Mouse (Mus musculus): ENCODE data around the gene Spry1. TPM values are rescaled to one million over a fixed set of nuclear protein-coding genes. Genes with fewer than 3 reads are reported as not detected.
A peak's percentile ranks its signal among the peaks of the same experiment; 100 is the strongest.

Spry1 gene
- total RNA-seq, 2 experiments from 2014 or later: 9.7 to 11.0 TPM

GRCm38 (mm10) chr3:37642681-37643214 is 3.0 kb downstream of the Spry1 start:
- Histone ChIP-seq H3K27ac (no peak overlapping the region), H3K4me3 (0 out of 2 replicates have a peak overlapping the region, but pooled peaks have one; percentile 4)
- TF ChIP-seq CTCF (IDR thresholded peaks at IDR 0.05): no peak
- intact Hi-C loops (cut with DNase I): loop anchor here (5.0 kb wide), 3 partner anchors 80 to 335 kb away; partner anchors contain the start of gene Gm5148
- DNase-seq (ENCODE audit: extremely low spot score in 1 of 2, low spot score in 2 of 2): peak in 1 of 2 experiments; percentile 11

- no peak for DNase-seq (ENCODE audit: extremely low spot score in 1 of 2, low spot score in 2 of 2)
- intact Hi-C loops (cut with DNase I): loop anchor here (5.0 kb wide), 3 partner anchors 79 to 334 kb away; partner anchors contain the start of gene Gm5148
- no peak for TF ChIP-seq CTCF (IDR thresholded peaks at IDR 0.05)
- Histone ChIP-seq H3K4me3 (no peak overlapping the region), H3K27ac (no peak overlapping the region)
These were observed 3.7 kb downstream of the Spry1 start for GRCm38 (mm10) chr3:37643411-37643810.

- no peak overlapping the region for H3K27ac ChIP-seq
- DNase-seq (ENCODE audit: extremely low spot score in 1 of 2, low spot score in 2 of 2): no peak
- intact Hi-C loops (cut with DNase I): loop anchor here (5.0 kb wide), 3 partner anchors 78 to 333 kb away; partner anchors contain the start of gene Gm5148
- TF ChIP-seq CTCF (IDR thresholded peaks at IDR 0.05): no peak
- no peak overlapping the region for H3K4me3 ChIP-seq
These were observed 4.2 kb downstream of the Spry1 start for GRCm38 (mm10) chr3:37643903-37644302.

GRCm38 (mm10) chr3:37645061-37645460 is 5.3 kb downstream of the Spry1 start:
- TF ChIP-seq CTCF (IDR thresholded peaks at IDR 0.05): no peak
- intact Hi-C loops (cut with DNase I): no loop called here
- H3K27ac ChIP-seq: no peak overlapping the region
- no peak overlapping the region for H3K4me3 ChIP-seq
- no peak for DNase-seq (ENCODE audit: extremely low spot score in 1 of 2, low spot score in 2 of 2)

GRCm38 (mm10) chr3:37646221-37646620 is 6.5 kb downstream of the Spry1 start:
- no peak for TF ChIP-seq CTCF (IDR thresholded peaks at IDR 0.05)
- Histone ChIP-seq H3K4me3 (no peak overlapping the region), H3K27ac (no peak overlapping the region)
- intact Hi-C loops (cut with DNase I): no loop called here
- no peak for DNase-seq (ENCODE audit: extremely low spot score in 1 of 2, low spot score in 2 of 2)

GRCm38 (mm10) chr3:37647225-37647624 is 7.5 kb downstream of the Spry1 start:
- DNase-seq (ENCODE audit: extremely low spot score in 1 of 2, low spot score in 2 of 2): no peak
- TF ChIP-seq CTCF (IDR thresholded peaks at IDR 0.05): no peak
- intact Hi-C loops (cut with DNase I): no loop called here
- Histone ChIP-seq H3K4me3 (no peak overlapping the region), H3K27ac (no peak overlapping the region)

- no peak for TF ChIP-seq CTCF (IDR thresholded peaks at IDR 0.05)
- intact Hi-C loops (cut with DNase I): no loop called here
- Histone ChIP-seq H3K27ac (no peak overlapping the region), H3K4me3 (no peak overlapping the region)
- no peak for DNase-seq (ENCODE audit: extremely low spot score in 1 of 2, low spot score in 2 of 2)
These were observed 8.5 kb downstream of the Spry1 start for GRCm38 (mm10) chr3:37648244-37648643.

- no peak for TF ChIP-seq CTCF (IDR thresholded peaks at IDR 0.05)
- no peak overlapping the region for H3K27ac ChIP-seq
- intact Hi-C loops (cut with DNase I): no loop called here
- no peak overlapping the region for H3K4me3 ChIP-seq
- DNase-seq (ENCODE audit: extremely low spot score in 1 of 2, low spot score in 2 of 2): no peak
These were observed 9.5 kb downstream of the Spry1 start for GRCm38 (mm10) chr3:37649281-37649680.

- no peak overlapping the region for H3K4me3 ChIP-seq
- no peak overlapping the region for H3K27ac ChIP-seq
- intact Hi-C loops (cut with DNase I): no loop called here
- no peak for DNase-seq (ENCODE audit: extremely low spot score in 1 of 2, low spot score in 2 of 2)
- TF ChIP-seq CTCF (IDR thresholded peaks at IDR 0.05): no peak
These were observed 12.8 kb downstream of the Spry1 start for GRCm38 (mm10) chr3:37652537-37652936.

- no peak for TF ChIP-seq CTCF (IDR thresholded peaks at IDR 0.05)
- DNase-seq (ENCODE audit: extremely low spot score in 1 of 2, low spot score in 2 of 2): no peak
- Histone ChIP-seq H3K27ac (no peak overlapping the region), H3K4me3 (peak overlapping the region; percentile 43)
- intact Hi-C loops (cut with DNase I): no loop called here
These were observed 14.4 kb downstream of the Spry1 start for GRCm38 (mm10) chr3:37653935-37654729.

- no peak overlapping the region; the same call in 1 of the 2 replicates for H3K4me3 ChIP-seq
- no peak for DNase-seq (ENCODE audit: extremely low spot score in 1 of 2, low spot score in 2 of 2)
- H3K27ac ChIP-seq: no peak overlapping the region
- TF ChIP-seq CTCF (IDR thresholded peaks at IDR 0.05): no peak
- intact Hi-C loops (cut with DNase I): loop anchor here (5.0 kb wide), 1 partner anchor 113 kb away; no protein-coding TSS in a partner anchor
These were observed 15.0 kb downstream of the Spry1 start for GRCm38 (mm10) chr3:37654787-37655186.

GRCm38 (mm10) chr3:37655933-37656633 is 16.3 kb downstream of the Spry1 start:
- Histone ChIP-seq H3K4me3 (peak overlapping the region; percentile 24), H3K27ac (no peak overlapping the region)
- intact Hi-C loops (cut with DNase I): loop anchor here (5.0 kb wide), 1 partner anchor 111 kb away; no protein-coding TSS in a partner anchor
- TF ChIP-seq CTCF (IDR thresholded peaks at IDR 0.05): no peak
- peak in 1 of 2 experiments; percentile 46 for DNase-seq (ENCODE audit: extremely low spot score in 1 of 2, low spot score in 2 of 2)
